Mouse (Mus musculus) forebrain, embryonic 16.5 days (tissue): ENCODE data around the gene Ppp1r36. TPM values are rescaled to one million over a fixed set of nuclear protein-coding genes. Genes with fewer than 3 reads are reported as not detected.

Experiments used
- ATAC-seq: fragments of 200-750 bp; cut with Nextera tagmentation; 2 replicates; pipeline ENCODE4 v1.8.0; 2017; ENCODE audit warnings: mild to moderate bottlenecking, moderate library complexity
- H3K27ac ChIP-seq: fragments of 300-500 bp; sonication (generic); 2 replicates; pipeline ENCODE4 v1.5.1; 2014; ENCODE audit warnings: low read length, control low read depth
- H3K27me3 ChIP-seq: fragments of 300-500 bp; sonication (generic); replicated peaks from 2 replicates; pipeline ENCODE4 v1.6.1; 2014; ENCODE audit warnings: low read length; ENCODE audit not compliant: control insufficient read depth, insufficient read depth
- H3K36me3 ChIP-seq: fragments of 300-500 bp; sonication (generic); 2 replicates; pipeline ENCODE4 v1.6.1; 2014; ENCODE audit not compliant: control insufficient read depth, insufficient read depth
- H3K4me1 ChIP-seq: fragments of 300-500 bp; sonication (generic); replicated peaks from 2 replicates; pipeline ENCODE4 v1.6.1; 2014; ENCODE audit warnings: low read length; ENCODE audit not compliant: control insufficient read depth, insufficient read depth
- H3K4me2 ChIP-seq: fragments of 300-500 bp; sonication (generic); 2 replicates; pipeline ENCODE4 v1.6.1; 2014; ENCODE audit warnings: mild to moderate bottlenecking, low read length, control low read depth
- H3K4me3 ChIP-seq: fragments of 300-500 bp; sonication (generic); replicated peaks from 2 replicates; pipeline ENCODE4 v1.5.1; 2014; ENCODE audit warnings: mild to moderate bottlenecking, low read length, control low read depth
- H3K9ac ChIP-seq: fragments of 300-500 bp; sonication (generic); replicated peaks from 2 replicates; pipeline ENCODE4 v1.6.1; 2014; ENCODE audit warnings: low read depth, low read length, control low read depth
- H3K9me3 ChIP-seq: fragments of 300-500 bp; sonication (generic); 2 replicates; pipeline ENCODE4 v1.6.1; 2016; ENCODE audit warnings: low read length; ENCODE audit not compliant: control insufficient read depth
- WGBS: fragments of 180-500 bp; shearing (Covaris S2); extraction: QIAGEN DNeasy Blood & Tissue Kit; methylation state at CpG from one replicate; pipeline ENCODE4 v1.1.7; 2014; 5-methylcytosine and 5-hydroxymethylcytosine counted together
- polyA plus RNA-seq: library from polyadenylated mRNA; unstranded; fragments of >200 nt; fragmentation: Nextera tagmentation; extraction: Ambion mirVana; gene quantifications from 2 replicates; pipeline ENCODE4 v1.2.1, GENCODE M21; 2015

The Ppp1r36 gene
- polyA plus RNA-seq, 1 experiment from 2014 or later, result 0.73 TPM

DNA sequence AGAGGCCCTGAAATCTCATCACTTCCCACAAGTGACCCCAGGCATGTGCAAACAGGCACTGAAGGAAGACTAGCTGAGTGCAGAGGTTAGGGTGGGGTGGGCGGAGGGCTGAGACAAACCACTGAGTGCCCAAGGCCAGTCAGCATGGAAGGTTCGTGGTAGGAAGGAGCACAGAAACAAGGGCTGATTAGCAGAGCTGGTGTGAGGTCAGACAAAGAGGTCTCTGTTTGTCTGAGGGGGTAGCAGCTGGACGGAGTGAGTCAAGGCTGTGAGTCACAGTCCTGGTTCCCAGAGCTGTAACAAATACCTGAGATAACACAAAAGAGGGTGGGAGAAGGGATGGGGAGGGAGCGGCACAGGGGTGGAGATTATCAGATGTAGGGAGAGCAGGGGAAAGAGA is 41.7 kb downstream of the Ppp1r36 start:
- H3K4me3 ChIP-seq, result no peak overlapping the region
- no peak overlapping the region for H3K27ac ChIP-seq
- 59% methylated on average over 4 of the region's 4 CpGs for WGBS
- H3K36me3 ChIP-seq, result no peaks in the 10 kb centered on the region
- H3K9me3 ChIP-seq, result no peaks in the 10 kb centered on the region
- H3K9ac ChIP-seq, result no peak overlapping the region
- H3K4me1 ChIP-seq, result no peaks in the 10 kb centered on the region
- no peaks in the 10 kb centered on the region for H3K27me3 ChIP-seq
- ATAC-seq, result no peak
- no peak overlapping the region for H3K4me2 ChIP-seq

GRCm38 (mm10) chr12:76463391-76463790 is 46.1 kb downstream of the Ppp1r36 start:
- 90% methylated on average over 9 of the region's 9 CpGs for WGBS
- no peak for ATAC-seq
- no peak overlapping the region for H3K4me2 ChIP-seq
- no peak overlapping the region for H3K27ac ChIP-seq
- H3K9me3 ChIP-seq, result no peaks in the 10 kb centered on the region
- H3K27me3 ChIP-seq, result no peaks in the 10 kb centered on the region
- H3K4me1 ChIP-seq, result no peaks in the 10 kb centered on the region
- no peak overlapping the region for H3K4me3 ChIP-seq
- H3K9ac ChIP-seq, result no peak overlapping the region
- no peaks in the 10 kb centered on the region for H3K36me3 ChIP-seq

DNA sequence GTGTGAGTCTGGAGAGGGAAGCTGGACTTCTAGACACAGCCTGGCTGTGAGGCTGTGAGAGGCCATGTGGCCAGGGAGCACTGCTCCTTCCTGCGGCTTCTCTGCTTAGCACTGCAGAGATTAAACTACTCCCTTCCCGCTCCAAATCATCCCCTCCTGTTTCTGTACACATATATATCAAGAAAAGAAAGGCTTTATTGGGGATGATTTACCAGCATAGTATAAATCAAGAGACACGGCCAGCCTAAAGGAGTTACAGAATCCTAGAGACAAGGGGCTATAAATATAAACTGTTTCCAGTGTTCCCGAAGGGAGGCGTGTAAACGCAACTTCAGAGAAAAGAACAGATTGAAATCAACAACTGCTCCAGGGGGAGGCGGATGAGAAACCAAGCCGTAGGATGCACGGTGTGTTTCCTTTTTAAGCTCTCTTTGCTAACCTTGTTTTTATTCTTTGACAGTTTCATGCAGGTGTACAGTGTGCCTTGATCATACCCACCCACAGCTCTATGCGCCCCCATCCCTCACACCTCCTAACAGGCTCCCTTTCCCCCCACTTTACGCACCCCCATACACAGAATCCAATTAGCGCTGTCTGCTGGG is 47.4 kb downstream of the Ppp1r36 start:
- H3K27me3 ChIP-seq, result no peaks in the 10 kb centered on the region
- H3K9ac ChIP-seq, result no peak overlapping the region
- no peak overlapping the region for H3K27ac ChIP-seq
- no peak overlapping the region for H3K4me2 ChIP-seq
- ATAC-seq, result no peak
- no peaks in the 10 kb centered on the region for H3K4me1 ChIP-seq
- H3K36me3 ChIP-seq, result no peaks in the 10 kb centered on the region
- 67% methylated on average over 12 of the region's 12 CpGs for WGBS
- H3K4me3 ChIP-seq, result no peak overlapping the region
- no peaks in the 10 kb centered on the region for H3K9me3 ChIP-seq

DNA sequence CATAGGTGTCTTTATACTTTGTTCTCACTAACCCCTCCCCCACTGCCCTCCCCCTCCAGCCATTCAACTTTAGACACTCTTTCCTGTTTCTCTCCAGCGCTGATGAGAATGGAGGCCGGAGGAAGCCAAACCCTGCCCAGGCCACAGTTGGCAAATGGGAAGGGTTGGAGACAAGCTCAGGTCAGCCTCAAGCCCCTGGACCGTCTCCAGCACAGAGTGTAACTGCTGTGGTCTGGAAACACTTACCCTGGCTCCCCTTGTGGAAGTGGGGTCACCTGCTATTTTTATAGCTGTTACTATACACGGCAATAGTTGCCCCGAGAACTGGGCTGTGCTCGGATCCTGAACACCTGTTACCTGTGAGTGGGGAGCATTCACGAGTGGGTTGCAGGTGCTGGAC is 49.3 kb downstream of the Ppp1r36 start:
- no peak overlapping the region for H3K4me3 ChIP-seq
- ATAC-seq, result no peak
- no peaks in the 10 kb centered on the region for H3K4me1 ChIP-seq
- no peaks in the 10 kb centered on the region for H3K27me3 ChIP-seq
- H3K4me2 ChIP-seq, result no peak overlapping the region
- no peak overlapping the region for H3K9ac ChIP-seq
- H3K36me3 ChIP-seq, result no peaks in the 10 kb centered on the region
- WGBS, result 82% methylated on average over 7 of the region's 7 CpGs
- H3K27ac ChIP-seq, result no peak overlapping the region
- H3K9me3 ChIP-seq, result no peaks in the 10 kb centered on the region

- WGBS, result 67% methylated on average over 7 of the region's 7 CpGs
These were observed 49.9 kb downstream of the Ppp1r36 start for GRCm38 (mm10) chr12:76467256-76467655.

DNA sequence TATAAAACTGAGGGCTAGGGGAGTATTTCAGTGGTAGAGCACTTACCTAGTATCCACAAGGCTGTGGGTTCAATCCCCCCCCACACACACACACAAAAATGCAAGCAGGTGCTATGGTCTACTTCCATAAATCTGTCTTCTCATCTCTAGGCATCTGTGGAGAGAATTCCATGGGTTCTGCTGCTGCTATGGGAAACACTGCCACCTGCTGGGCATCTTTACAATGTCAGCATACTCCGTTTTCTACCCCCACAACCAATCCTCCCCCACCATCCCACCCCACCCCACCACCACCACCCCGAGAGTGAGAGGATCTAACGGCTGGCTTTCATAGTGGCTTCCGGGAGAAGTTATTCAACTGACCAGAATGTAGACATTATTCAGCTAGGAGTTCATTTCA is 54.7 kb downstream of the Ppp1r36 start:
- WGBS, result 14% methylated on average over 4 of the region's 4 CpGs
- no peaks in the 10 kb centered on the region for H3K4me1 ChIP-seq
- H3K4me2 ChIP-seq, result no peak overlapping the region
- no peaks in the 10 kb centered on the region for H3K9me3 ChIP-seq
- H3K27ac ChIP-seq, result no peak overlapping the region
- H3K27me3 ChIP-seq, result no peaks in the 10 kb centered on the region
- no peak overlapping the region for H3K4me3 ChIP-seq
- no peaks in the 10 kb centered on the region for H3K36me3 ChIP-seq
- ATAC-seq, result peak; percentile 28; the same call in 1 of the 2 replicates
- H3K9ac ChIP-seq, result no peak overlapping the region

More at GRCm38 (mm10) chr12:76467256-76467655, 49.9 kb downstream of the Ppp1r36 start:
- H3K9ac ChIP-seq, result no peak overlapping the region
- no peaks in the 10 kb centered on the region for H3K27me3 ChIP-seq
- H3K9me3 ChIP-seq, result no peaks in the 10 kb centered on the region
- no peak overlapping the region for H3K4me2 ChIP-seq
- no peak overlapping the region for H3K27ac ChIP-seq
- no peaks in the 10 kb centered on the region for H3K36me3 ChIP-seq
- no peak overlapping the region for H3K4me3 ChIP-seq
- no peak for ATAC-seq
- no peaks in the 10 kb centered on the region for H3K4me1 ChIP-seq

DNA sequence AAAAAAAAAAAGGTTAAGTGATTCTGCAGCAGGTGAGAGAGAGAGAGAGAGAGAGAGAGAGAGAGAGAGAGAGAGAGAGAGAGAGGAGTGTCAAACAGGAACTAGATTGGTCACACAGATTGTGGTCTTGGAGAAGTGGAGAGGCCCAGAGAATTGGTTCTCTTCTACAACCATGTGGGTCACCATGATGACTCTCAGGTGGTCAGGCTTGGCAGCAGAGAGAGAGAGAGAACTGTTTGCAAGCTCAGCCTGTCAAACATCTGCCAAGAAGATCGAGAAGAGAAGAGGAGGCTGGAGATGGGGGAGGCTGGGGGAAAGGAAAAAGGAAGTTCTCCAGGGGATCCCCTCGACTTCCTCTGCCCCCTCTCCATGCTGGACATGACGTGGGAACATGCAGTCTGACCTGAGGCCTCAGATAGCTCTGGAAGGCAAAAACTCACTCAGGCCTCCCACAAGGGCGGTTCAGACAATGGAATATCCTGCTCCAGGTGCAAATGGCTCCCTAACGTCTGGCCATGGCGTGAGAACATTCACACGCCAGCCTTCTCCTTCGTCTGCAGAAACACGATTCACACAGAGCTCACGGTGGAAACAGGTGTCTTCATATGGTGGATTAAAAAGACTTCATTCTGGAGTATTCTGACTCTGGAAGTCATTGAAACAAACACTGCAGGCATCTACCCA is 56.4 kb downstream of the Ppp1r36 start:
- no peak overlapping the region for H3K27ac ChIP-seq
- H3K4me1 ChIP-seq, result no peaks in the 10 kb centered on the region
- 78% methylated on average over 10 of the region's 10 CpGs for WGBS

GRCm38 (mm10) chr12:76474246-76474583 is 56.9 kb downstream of the Ppp1r36 start:
- no peak overlapping the region for H3K27ac ChIP-seq
- no peak overlapping the region for H3K4me2 ChIP-seq
- no peak overlapping the region for H3K4me3 ChIP-seq
- H3K9me3 ChIP-seq, result no peaks in the 10 kb centered on the region
- no peak for ATAC-seq
- H3K27me3 ChIP-seq, result no peaks in the 10 kb centered on the region
- no peaks in the 10 kb centered on the region for H3K36me3 ChIP-seq
- H3K4me1 ChIP-seq, result no peaks in the 10 kb centered on the region
- no peak overlapping the region for H3K9ac ChIP-seq
- 84% methylated on average over 8 of the region's 8 CpGs for WGBS

More for the DNA sequence above, 56.4 kb downstream of the Ppp1r36 start:
- H3K4me3 ChIP-seq, result no peak overlapping the region
- no peaks in the 10 kb centered on the region for H3K36me3 ChIP-seq
- no peaks in the 10 kb centered on the region for H3K27me3 ChIP-seq
- no peak overlapping the region for H3K9ac ChIP-seq
- no peak for ATAC-seq
- no peak overlapping the region for H3K4me2 ChIP-seq
- H3K9me3 ChIP-seq, result no peaks in the 10 kb centered on the region

- 50% methylated on average over 2 of the region's 2 CpGs for WGBS
- no peak for ATAC-seq
- no peak overlapping the region for H3K4me2 ChIP-seq
- no peaks in the 10 kb centered on the region for H3K4me1 ChIP-seq
- H3K4me3 ChIP-seq, result no peak overlapping the region
- H3K9me3 ChIP-seq, result no peaks in the 10 kb centered on the region
- H3K9ac ChIP-seq, result no peak overlapping the region
- H3K36me3 ChIP-seq, result no peaks in the 10 kb centered on the region
- H3K27me3 ChIP-seq, result no peaks in the 10 kb centered on the region
- H3K27ac ChIP-seq, result no peak overlapping the region
These were observed 57.5 kb downstream of the Ppp1r36 start for GRCm38 (mm10) chr12:76474802-76475201.
